Mouse (Mus musculus) right cerebral cortex, postnatal 25 days (tissue): ENCODE measurements around the gene Smim23.
A peak's percentile ranks its signal among the peaks of the same experiment; 100 is the strongest.

Experiments
- DNase-seq: peaks from one replicate; pipeline ENCODE4 v3.0.0; 2022

Gene Smim23

DNA sequence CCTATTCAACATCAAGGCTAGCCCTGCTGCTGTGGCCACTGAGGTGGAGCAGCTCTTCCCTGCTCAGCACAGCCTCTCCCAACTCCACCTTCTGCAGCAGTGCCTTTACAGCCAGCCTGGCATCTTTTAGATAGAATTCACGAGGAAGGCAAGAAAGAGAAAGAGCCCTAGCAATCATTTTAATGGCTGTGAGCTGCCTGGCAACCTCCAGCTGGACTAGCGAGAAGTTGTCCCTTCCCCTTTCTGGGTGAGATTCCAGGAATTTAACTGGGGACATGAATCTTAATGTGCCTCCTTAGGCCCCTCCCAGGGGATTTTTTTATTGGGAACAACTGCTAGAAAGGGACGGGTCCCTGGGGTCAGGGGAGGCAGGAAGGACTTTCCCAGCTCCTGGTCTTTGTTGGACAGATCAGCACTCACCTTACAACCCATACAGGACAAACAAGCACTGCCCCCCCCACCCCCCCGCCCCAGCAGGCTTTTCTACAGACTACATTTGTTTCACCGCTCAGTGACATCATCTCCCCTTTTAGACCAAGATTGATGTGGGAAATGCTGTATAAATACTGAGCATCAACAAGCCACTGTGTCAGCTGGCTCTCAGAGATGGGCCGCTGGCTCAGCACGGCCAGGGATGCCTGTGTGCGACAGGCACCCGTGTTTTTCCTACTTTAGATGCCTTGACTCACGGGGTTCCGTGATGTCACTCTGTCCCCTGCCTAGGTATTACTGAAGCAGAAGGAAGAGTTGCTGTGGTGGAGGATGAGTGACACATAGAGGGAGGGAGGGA is 43.5 kb downstream of the Smim23 start:
- DNase-seq: peak; percentile 6

DNA sequence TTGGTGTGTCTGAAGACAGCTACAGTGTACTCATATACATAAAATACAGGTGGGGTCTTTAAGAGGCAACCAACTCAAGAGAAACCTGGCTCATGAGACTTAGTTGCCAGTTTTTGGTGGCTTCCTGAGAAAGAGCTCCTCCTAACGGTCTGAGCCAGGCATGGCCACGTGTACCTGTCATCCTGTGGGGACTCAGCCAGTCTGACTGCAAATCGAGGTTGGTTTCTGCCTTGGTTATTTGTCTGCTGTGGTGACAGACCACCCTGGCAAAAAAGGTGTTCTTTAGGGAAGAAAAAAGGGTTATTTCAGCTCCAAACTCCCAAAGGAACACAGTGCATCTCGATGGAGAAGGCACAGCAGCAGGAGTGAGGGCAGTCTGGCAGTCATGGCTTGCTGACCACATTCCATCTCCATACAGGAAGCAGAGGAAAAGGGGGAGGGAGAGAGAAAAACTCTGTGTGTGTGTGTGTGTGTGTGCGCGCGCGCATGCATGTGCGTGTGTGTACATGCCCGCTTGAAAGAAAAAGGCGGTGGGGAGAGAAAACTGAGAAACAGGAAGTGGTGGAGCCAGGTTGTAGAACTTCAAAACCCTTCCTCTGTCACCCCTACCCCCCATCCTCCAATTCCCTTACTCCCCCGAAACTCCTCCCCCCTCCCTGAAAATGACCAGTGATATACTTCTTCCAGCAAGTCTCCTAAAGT is 55.6 kb downstream of the Smim23 start:
- no peak for DNase-seq
